Mouse (Mus musculus): ENCODE data around the gene Man1a.

Man1a gene

GRCm38 (mm10) chr10:54076420-54076819 lies at the start of gene Man1a:
Gene Man1a (minus strand): TSS chr10:54076609.
- no peak for DNase-seq

DNA sequence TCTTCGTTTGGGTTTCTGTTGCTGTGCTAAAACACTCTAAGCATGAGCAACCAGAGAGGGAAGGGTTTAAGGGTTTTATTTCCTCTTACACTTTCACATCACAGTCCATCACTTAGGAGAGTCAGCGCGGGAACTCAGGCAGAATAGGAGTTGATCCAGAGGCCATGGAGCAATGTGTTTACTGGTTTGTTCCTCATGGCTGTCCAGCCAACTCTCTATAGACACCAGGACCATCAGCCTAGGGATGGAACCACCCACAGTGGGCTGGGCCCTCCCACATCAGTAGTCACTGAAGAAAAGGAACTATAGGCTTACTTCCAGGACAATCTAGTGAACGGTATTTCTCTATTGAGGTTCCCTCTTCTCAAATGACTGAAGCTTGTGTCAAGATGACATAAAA lies 45.4 kb upstream of the Man1a start:
- DNase-seq, result no peak

DNA sequence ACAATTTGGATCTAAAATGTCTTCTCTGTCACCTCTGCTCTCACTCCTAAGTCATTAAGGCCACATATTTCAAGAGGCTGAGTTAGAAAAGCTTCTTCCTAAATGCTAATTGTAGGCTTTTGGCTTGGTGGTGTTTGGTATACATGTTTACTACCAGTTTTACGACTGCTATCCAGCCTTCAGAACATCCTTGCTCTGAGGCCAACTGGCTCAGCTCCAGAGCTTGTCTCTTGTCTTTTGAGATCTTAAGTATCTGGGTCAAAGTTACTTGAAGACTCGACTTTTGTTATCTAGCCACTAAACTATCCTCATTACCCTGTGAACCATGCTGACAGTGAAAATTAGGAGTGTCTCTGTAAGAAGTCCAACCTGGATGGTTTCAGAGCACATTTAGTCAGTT lies 44.0 kb upstream of the Man1a start:
- DNase-seq, result peak in 1 of 2 experiments; percentile 2

GRCm38 (mm10) chr10:54119303-54119702 lies 42.9 kb upstream of the Man1a start:
- DNase-seq, result no peak

- DNase-seq, result no peak
Observed at GRCm38 (mm10) chr10:54118223-54118912, 42.0 kb upstream of the Man1a start.

DNA sequence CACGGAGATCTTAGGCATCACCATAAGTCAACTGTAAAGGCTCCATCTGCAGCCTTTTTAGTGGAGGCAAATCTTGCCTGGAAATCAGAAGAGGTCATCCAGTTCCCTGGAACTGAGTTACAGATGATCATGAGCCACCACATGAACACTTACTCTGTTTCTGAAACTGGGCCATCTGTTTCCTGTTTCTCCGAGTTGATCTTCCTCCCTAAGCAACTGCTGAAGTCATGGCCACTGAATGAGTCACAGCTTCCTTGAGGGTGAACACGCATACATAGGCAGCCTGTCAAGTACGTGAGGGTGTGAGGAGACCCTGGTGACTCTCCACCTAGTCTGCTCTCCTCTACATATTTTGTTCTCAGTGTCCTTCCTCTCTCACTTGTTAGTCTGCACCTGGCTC lies 41.4 kb upstream of the Man1a start:
- DNase-seq, result no peak

- DNase-seq, result peak in 1 of 2 experiments; percentile 5
Observed at GRCm38 (mm10) chr10:54103671-54104070, 27.3 kb upstream of the Man1a start.

DNA sequence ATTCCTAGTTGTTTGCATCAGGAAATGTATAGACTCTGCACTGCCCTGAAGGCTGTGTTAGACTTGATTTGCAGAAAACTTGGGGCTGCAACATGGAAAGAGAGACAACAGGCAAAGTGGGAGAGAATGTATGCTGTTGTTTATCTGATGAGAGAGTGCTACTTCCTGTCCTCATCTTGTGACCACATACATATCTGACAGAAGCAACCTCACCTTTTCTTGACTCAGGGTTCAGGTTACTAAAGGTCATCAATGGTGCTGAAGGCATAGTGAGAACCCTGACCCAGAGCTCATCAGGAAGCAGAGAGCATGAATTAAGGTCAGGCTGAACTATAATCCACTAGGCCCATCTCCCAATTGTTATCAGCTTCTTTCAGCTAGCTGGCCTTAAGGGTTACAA lies 15.7 kb upstream of the Man1a start:
- DNase-seq, result no peak

GRCm38 (mm10) chr10:54089923-54090322 lies 13.5 kb upstream of the Man1a start:
- no peak for DNase-seq

- no peak for DNase-seq
Observed at GRCm38 (mm10) chr10:54087346-54087745, 10.9 kb upstream of the Man1a start.

DNA sequence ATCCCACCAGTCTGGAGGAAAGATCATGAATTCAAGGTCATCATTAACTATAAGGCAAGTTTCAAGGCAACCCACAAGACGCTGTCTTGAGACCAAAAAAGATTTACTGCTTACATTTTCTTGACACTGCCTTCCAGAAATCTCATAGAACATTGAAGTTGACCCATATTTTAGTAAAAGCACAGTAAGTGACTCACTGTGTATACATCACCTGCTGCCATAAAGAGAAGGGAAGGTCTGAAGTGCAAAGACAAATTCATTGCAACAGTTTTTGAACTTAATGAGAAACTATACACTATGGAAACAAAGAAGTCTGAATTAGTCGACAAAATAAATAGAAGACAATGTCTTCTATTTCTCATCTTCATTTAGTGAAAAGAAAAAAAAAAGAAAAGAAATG lies 8.7 kb upstream of the Man1a start:
- no peak for DNase-seq

DNA sequence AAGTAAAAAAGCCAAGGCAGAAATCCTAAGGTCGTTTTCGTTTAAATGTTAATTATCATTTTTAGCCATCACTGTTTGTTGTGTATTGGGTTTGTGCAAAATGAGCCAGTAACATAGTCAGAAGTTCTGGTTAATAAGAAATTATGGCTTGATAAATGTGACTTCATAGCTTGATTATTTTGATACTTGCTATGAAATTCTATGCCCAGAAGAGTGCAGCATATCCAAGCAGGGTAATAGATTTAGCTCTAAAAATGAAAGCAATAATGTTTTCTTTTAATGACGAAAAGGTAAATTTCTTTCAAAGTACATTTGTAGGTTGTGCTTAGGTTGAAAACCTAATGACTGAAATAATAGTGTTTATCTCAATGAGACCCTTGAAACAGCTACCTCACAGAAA lies 596 bp upstream of the Man1a start:
- DNase-seq, result no peak

- DNase-seq, result peak; percentile 82 to 88
Observed at GRCm38 (mm10) chr10:54075441-54076010, 883 bp downstream of the Man1a start.

DNA sequence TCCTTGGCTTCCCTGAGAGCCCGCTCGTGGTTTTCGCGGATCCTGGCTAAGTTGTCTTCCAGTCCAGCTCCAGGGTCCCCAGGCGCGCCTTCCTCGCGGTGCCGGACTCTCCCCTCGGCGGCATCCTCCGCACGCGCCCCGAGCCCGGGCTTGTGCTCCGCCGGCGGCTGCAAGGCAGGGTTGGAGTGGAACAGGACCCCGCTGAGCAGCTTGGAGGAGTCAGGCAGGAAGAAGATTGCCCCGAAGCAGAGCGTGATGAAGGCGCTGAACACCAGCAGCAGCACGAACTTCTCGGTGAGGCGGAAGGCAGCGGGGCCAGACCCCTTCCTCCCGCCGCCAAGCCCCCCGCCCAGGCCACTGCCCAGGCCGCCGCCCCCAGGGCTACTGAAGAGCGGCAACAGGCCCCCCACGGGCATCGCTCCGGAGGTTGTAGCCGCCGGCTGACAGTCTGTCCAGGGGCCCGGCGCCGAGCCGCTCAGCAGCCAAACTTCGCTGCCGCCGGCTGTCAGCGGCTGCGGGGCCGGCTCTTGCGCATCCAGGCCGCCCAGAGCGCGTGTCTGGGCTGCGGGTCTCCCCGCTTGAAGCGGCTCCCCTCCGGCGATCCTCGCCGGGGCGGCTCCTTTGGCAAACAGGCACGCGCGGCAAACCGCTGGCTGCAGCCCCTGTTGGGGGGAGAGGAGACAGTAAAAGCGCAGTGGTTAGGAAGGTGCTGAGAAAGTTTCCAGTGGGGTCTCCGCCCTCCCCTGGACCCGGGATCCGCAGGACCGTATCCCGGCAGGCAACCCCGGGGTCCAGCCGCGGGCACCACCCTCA lies 1.6 kb downstream of the Man1a start:
- DNase-seq, result peak; percentile 45 to 54

GRCm38 (mm10) chr10:54074247-54074608 lies 2.2 kb downstream of the Man1a start:
- DNase-seq, result peak in 1 of 2 experiments; percentile 7

DNA sequence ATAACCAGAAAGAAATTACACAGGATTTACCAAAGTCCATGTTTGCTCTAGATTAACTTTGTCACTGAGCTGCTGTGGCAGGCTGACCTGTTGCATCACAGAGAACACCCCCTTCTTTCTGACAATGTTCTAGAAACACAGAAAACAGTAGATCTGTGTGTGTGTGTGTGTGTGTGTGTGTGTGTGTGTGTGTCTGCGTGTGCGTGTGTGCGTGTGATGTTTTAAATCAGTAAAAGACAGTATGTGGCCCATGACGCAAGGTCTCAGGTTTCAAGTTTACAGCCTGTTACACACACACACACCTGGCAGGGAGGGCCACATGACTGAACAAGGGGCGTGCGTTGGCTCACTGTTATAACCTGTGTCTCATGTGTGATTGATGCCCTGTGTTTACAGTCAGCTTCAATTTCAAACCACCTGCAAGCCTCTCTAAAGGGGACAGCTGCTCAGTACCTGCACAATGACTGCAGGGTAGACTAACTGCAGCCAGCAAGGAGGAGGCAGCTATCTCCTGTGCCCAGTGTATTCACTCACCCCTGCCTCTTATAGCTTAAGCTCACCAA lies 2.7 kb downstream of the Man1a start:
- no peak for DNase-seq

DNA sequence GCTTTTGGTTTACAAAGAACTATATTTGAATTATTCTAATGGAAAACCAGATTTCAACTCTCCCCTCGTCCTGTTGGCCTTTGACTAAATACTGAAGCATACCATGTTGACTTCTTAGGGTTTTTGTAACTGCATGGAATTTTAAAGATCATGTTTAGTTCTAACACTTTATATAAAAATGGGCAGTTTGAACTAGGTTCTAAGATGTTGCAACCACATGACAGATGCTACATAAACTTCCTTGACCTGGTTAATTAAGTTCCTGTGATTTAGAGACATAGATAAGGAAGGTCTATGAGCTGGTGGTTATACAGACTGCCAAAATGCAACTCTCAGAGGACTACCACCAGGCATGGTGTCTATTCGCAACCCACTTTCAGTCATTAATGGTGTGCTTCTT lies 4.1 kb downstream of the Man1a start:
- no peak for DNase-seq

DNA sequence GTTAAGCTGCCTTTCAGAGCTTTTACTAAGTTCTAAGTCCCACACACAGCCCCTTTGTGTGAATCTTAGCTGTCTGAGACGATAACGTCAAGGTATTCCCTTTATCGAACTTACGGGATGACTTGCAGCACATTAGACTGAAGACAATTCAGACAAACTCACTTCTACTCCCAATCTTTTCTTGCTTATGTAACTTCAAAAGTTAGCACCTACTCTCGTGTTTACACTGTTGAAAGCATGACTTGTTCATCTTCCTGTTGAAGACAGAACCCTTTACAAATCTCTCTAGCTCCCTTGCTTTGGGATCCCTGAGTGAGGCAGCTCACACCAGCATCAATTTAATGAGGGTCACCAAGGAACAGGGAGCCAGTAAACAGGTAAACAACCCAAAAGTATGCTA lies 5.9 kb downstream of the Man1a start:
- DNase-seq, result no peak

- DNase-seq, result no peak
Observed at GRCm38 (mm10) chr10:54069412-54069811, 7.0 kb downstream of the Man1a start.

DNA sequence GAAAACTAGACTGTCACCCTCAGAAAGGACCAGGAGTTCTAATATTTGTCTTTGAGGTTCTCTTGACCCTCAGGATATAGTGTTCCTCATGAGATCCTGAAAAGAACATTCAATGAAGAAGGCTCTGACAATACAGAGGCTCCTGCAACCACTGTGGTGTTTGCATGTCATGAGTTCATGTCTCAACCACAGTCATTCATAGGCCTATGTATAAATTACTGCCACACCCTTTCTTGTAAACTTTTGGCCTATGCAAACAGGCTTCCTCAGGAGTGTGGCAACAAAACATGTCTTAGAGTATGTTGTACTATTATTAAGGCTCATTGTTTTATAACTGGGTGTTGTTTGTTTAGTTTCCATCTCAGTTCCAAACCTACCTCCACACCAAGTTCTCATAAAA lies 9.7 kb downstream of the Man1a start:
- no peak for DNase-seq

DNA sequence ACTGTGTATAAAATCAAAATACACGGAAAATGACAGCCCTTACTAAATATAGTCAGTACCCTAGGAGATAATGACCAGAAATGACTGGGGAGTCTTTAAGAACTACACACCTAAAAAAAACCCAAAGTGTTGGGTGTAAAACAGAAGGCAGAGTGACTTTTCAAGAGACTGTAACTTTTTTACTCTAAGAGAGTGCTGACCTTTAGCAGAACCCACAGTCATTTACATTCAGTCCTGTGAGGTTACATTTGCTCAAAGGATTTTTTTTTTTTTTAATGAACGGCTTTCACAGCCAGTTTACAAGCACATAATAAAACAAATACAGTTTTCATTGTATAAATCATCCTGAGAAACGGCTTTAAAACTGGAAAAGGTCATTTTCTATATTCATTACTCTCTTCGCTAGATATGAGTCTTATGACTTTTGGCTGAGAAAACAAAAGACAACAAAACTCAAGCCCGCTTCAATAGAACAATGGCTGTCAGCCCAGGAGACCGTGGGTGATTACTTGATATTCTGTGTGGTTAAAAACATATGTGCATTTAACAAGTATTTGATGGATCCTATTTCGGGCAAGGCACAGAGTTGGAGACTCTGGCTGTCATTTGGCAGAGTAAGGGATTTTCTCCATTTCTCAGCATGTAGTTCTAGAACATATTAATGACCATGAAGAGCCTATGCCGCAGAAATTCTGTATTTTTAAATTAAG lies 12.7 kb downstream of the Man1a start:
- DNase-seq, result no peak

DNA sequence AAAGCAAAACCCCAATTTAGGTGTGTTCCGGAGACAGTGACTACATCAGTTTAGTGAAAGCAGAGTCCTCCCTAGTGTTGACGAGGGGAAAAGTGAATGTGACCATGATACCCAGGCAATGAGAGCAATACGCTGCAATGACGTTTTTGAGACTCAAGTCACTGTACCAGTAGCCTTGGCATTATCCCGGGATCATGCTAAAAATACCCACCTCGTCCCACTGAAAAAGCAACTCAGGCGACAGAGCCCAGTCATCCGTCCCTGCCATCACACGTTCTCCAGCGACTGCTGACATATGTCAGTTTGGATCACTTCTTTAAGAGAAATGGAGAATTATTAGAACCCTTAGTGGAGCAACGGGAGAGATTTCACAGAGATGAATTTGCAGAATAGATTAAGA lies 13.6 kb downstream of the Man1a start:
- DNase-seq, result no peak

GRCm38 (mm10) chr10:54061159-54061558 lies 15.2 kb downstream of the Man1a start:
- no peak for DNase-seq

All from cerebellum, postnatal 25 days (tissue).